Mouse (Mus musculus): ENCODE data around the gene BC030500.

GRCm38 (mm10) chr8:58895960-58896359 lies 15.6 kb upstream of the BC030500 start:
- TF ChIP-seq TAL1 (IDR thresholded peaks at IDR 0.05; ENCODE audit: low read length) (no peak), GATA1 (IDR thresholded peaks at IDR 0.05; ENCODE audit: low read length) (no peak)

Measured in erythroblast, embryonic 14.5 days (primary cell).